Mouse (Mus musculus) liver, postnatal 0 days (tissue): ENCODE results near the gene Nelfe. TPM values are rescaled to one million over a fixed set of nuclear protein-coding genes. Genes with fewer than 3 reads are reported as not detected.
A peak's percentile ranks its signal among the peaks of the same experiment; 100 is the strongest.
"Not testable (repeated sequence)": the region's sequence is repeated elsewhere in the genome, so short reads cannot be mapped to it uniquely, and the experiment has no call there.

Source experiments
- ATAC-seq: fragments of 200-750 bp; cut with Nextera tagmentation; 2 replicates; pipeline ENCODE4 v1.8.0; 2017; ENCODE audit warnings: mild to moderate bottlenecking, moderate library complexity
- DNase-seq: peaks from one replicate; pipeline ENCODE4 v3.0.0-alpha.2; 2016
- H3K27ac ChIP-seq: fragments of 300-500 bp; sonication (generic); 2 replicates; pipeline ENCODE4 v1.5.1; 2014; ENCODE audit warnings: antibody characterized with exemption, moderate library complexity, mild to moderate bottlenecking, low read depth
- H3K27me3 ChIP-seq: fragments of 300-500 bp; sonication (generic); 2 replicates; pipeline ENCODE4 v1.6.1; 2014; ENCODE audit warnings: low read length, control low read depth, mixed read lengths; ENCODE audit not compliant: insufficient read depth
- H3K36me3 ChIP-seq: fragments of 300-500 bp; sonication (generic); replicated peaks from 2 replicates; pipeline ENCODE4 v1.6.1; 2014; ENCODE audit warnings: mild to moderate bottlenecking, control low read depth, low read length, moderate library complexity, mixed read lengths; ENCODE audit not compliant: insufficient read depth
- H3K4me1 ChIP-seq: fragments of 300-500 bp; sonication (generic); 2 replicates; pipeline ENCODE4 v1.6.1; 2014; ENCODE audit warnings: antibody characterized with exemption, mild to moderate bottlenecking, control low read depth; ENCODE audit not compliant: insufficient read depth
- H3K4me2 ChIP-seq: fragments of 300-500 bp; sonication (generic); 2 replicates; pipeline ENCODE4 v1.6.1; 2014; ENCODE audit warnings: low read depth, mild to moderate bottlenecking, low read length, moderate library complexity, mixed read lengths
- H3K4me3 ChIP-seq: fragments of 300-500 bp; sonication (generic); 2 replicates; pipeline ENCODE4 v1.5.1; 2014; ENCODE audit warnings: low read depth, low read length
- H3K9ac ChIP-seq: fragments of 300-500 bp; sonication (generic); replicated peaks from 2 replicates; pipeline ENCODE4 v1.6.1; 2014; ENCODE audit warnings: mild to moderate bottlenecking, moderate library complexity
- H3K9me3 ChIP-seq: fragments of 300-500 bp; sonication (generic); 2 replicates; pipeline ENCODE4 v1.6.1; 2016; ENCODE audit warnings: mild to moderate bottlenecking, control low read depth, low read length, mixed read lengths
- CTCF ChIP-seq: sonication (generic); IDR thresholded peaks from 2 replicates; pipeline ENCODE4 v1.5.1; 2016; ENCODE audit warnings: antibody characterized with exemption, low read depth
- EP300 ChIP-seq: IDR thresholded peaks from 2 replicates; pipeline ENCODE4 v1.6.1; 2016; ENCODE audit warnings: antibody characterized with exemption, low read depth, mild to moderate bottlenecking
- WGBS: fragments of 180-500 bp; shearing (Covaris S2); extraction: QIAGEN DNeasy Blood & Tissue Kit; methylation state at CpG from one replicate; pipeline ENCODE4 v1.1.7; 2014; ENCODE audit not compliant: insufficient replicate concordance; 5-methylcytosine and 5-hydroxymethylcytosine counted together
- polyA plus RNA-seq: library from polyadenylated mRNA; unstranded; fragments of >200 nt; fragmentation: Nextera tagmentation; extraction: Ambion mirVana; gene quantifications from 2 replicates; pipeline ENCODE4 v1.2.1, GENCODE M21; 2015

Nelfe gene
- polyA plus RNA-seq = 26.1 and 26.5 TPM in 2 replicates

DNA sequence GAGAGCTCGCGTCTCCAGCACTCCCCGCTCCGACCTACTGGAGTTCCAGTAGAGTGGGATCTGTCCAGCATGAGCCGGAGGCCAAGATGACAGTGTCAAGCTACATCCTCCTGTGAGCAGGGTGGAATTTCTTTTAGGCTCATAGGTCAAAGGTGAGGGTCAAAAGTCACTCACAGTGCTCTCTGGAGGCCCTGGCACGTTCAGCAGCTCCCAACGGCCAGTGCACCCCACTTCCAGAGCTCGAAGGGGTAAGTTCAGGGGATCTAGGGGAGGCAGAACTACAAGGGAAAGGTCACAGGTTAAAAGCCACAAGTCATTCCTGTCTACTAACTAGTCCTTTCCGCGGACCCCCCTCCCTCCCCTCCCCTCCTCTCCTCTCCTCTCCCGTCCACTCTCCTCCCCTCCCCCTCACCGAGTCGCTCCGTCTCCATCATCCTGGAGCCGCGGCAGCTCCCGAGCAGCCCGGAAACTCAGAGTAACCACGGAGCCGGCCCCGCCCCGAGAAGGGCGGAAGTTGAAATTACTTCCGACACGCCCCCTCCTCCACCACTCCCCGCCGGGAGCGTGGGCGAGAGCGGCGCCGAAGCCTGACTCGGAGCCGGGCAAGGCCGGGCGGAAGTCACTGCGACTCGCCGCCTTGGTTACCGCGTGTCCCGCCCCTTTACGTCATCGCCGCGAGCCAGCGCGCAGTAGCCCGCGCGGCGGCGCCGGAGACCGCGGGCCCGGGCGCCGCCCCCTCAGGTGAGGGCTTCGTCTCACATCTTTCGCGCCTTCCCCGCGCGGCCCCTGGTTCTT is at the start of gene Nelfe, which contains the start of gene Skiv2l:
TSS of gene Nelfe (plus strand) at position 670 of the 795 bp plus-strand sequence.
TSS of gene Skiv2l (minus strand) at position 489 of the 795 bp plus-strand sequence.
- peak within 1 kb of the TSS; percentile 69 for H3K27ac ChIP-seq
- peak within 1 kb of the TSS; percentile 72 for H3K4me3 ChIP-seq
- H3K9ac ChIP-seq = peak within 1 kb of the TSS; percentile 74
- 1% methylated on average over 63 of the region's 65 CpGs for WGBS
- peak within 1 kb of the TSS; percentile 91 for H3K4me2 ChIP-seq
- TF ChIP-seq CTCF (0 out of 2 replicates have a peak, but pooled peaks have one; percentile 9), EP300 (peak; percentile 73; the same call in 1 of the 2 replicates)
- no peaks in the 10 kb centered on the region for H3K27me3 ChIP-seq
- H3K4me1 ChIP-seq = peaks cover 13% of the 10 kb centered on the region
- no peaks in the 10 kb centered on the region for H3K9me3 ChIP-seq
- ATAC-seq (peak; percentile 97), DNase-seq (peak; percentile 99)
- peaks cover 46% of the 10 kb centered on the region for H3K36me3 ChIP-seq

DNA sequence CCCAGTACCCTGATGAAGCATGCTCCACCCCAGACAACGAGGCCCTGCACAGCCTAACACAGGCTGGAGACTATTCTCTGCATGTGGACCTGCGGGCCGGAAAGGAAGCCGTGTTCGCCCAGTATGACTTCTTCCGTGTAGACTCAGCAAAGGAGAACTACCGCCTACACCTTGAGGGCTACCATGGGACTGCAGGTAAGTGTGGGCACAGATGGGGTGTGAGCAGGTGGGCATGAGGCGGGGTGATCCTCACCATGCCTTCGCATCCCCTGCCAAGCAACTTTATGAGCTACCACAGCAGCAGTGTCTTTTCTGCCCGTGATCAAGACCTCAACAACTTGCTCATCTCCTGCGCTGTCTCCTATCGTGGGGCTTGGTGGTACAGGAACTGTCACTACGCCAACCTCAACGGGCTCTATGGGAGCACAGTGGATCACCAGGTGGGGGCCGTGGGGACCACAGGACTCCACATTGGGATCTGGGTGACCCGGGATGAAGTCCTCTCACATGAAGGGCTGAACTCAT is 49.3 kb upstream of the Nelfe start:
- not testable (repeated sequence) for H3K9me3 ChIP-seq, DNase-seq, H3K9ac ChIP-seq, H3K4me2 ChIP-seq, H3K36me3 ChIP-seq, ATAC-seq, H3K27ac ChIP-seq, H3K27me3 ChIP-seq, H3K4me3 ChIP-seq, H3K4me1 ChIP-seq
- 81% methylated on average over 16 of the region's 16 CpGs for WGBS

DNA sequence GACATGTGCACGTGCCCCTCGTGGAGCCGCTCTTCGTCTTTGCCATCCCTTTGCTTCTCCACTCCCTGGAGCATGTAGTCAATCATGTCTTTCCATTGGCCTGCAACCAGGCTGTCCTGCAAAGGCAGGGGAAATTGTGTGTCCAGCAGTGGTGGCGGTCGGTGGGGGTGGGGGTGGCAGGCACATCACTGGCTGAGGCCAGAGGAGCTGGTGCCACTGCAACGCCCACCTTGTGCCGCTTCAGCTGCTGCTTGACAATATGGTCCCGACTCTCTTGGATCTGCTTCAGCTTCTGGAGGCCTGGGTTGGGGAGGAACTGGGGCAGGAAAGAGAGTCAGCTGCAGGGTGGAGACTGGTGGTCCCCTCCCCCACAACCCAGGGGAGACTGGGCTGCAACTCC is 47.4 kb upstream of the Nelfe start:
- H3K9me3 ChIP-seq, H3K36me3 ChIP-seq, DNase-seq, ATAC-seq, H3K27me3 ChIP-seq, H3K9ac ChIP-seq, H3K4me1 ChIP-seq, H3K27ac ChIP-seq, H3K4me3 ChIP-seq, H3K4me2 ChIP-seq: not testable (repeated sequence)
- 88% methylated on average over 8 of the region's 9 CpGs for WGBS

DNA sequence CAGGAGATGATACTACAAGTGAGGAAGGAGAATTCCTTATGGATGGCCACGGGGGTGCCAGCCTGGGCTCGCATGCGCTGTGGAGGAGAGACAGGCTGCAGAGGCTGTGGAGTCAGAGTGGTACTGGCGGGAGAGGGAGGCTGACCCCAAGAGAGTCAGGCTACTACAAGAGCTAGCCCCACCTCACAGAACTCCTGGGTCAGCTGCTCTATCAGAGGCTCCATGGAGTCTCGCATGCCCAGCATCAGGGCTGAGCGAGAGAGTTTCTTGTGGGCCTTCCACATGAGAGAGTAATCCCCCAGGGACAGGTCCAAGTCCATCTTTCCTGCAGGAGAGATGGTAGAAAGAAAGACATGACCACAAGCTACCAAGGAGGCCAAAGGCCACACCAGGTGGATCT is 46.8 kb upstream of the Nelfe start:
- not testable (repeated sequence) for H3K27ac ChIP-seq, H3K9me3 ChIP-seq, ATAC-seq, H3K4me2 ChIP-seq, H3K27me3 ChIP-seq, H3K4me1 ChIP-seq, H3K36me3 ChIP-seq, H3K4me3 ChIP-seq, DNase-seq, H3K9ac ChIP-seq
- 92% methylated on average over 6 of the region's 6 CpGs for WGBS

DNA sequence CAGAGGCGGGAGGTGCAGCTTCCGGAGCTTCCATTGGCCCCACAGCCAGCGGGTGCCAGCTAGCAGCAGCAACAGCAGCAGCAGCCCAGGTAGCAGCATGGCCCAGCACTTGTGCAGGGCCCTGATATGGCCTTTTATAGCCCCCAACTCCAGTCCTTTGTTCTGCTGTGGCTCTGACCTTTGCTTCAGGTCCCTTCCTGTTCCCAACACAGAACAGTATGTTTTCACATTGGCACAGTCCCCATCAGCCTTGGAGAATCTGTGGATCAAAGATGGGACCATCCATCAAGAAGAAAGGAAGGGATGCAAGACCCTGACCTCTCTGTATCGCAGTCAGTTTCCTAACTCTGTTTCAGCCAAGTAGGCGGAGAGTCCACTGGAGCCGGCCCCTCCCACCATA is 45.9 kb upstream of the Nelfe start, which contains the start of gene Cyp21a1:
TSS of gene Cyp21a1 (minus strand) at position 261 of the 400 bp plus-strand sequence.
- ATAC-seq, H3K4me3 ChIP-seq, DNase-seq, H3K27me3 ChIP-seq, H3K27ac ChIP-seq, H3K4me1 ChIP-seq, H3K36me3 ChIP-seq, H3K9me3 ChIP-seq, H3K4me2 ChIP-seq, H3K9ac ChIP-seq: not testable (repeated sequence)
- 80% methylated on average over 1 of the region's 6 CpGs for WGBS

DNA sequence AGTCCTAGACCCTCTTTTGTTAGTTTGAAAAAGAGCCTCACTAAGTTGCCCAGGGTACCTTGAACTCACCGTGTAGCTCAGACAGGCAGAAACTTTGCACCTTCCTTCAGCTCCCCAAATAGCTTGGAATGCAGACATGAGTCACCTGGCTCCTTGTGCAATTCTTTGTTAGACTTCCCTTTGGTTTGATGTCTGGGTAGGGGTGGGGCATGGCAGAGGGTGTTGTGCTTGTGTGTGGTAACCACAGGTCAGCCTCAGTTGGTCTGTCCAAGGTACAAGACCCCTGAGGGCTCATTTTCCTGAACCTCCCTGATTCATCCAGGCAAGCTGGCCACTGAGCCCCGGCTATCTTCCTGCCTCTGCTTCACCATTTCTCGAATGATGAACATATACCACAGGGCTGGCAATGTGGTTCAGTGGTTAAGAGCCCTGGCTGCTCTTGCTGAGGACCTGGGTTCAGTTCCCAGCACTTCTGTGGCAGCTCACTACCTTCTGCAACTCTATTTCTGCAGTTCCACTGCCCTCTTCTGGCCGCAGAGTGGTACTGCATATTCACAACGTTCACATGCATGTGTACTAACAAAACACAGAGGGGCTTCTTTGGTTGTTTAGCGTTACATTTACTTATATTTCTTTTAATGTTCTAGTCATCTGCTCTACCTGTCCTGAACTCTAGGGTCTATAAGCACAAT is 45.2 kb upstream of the Nelfe start:
- TF ChIP-seq CTCF (peak; percentile 63), EP300 (no peak)
- Histone ChIP-seq H3K4me2 (no peak overlapping the region), H3K9me3 (no peaks in the 10 kb centered on the region), H3K27me3 (no peaks in the 10 kb centered on the region), H3K27ac (no peak overlapping the region), H3K9ac (no peak overlapping the region), H3K4me3 (no peak overlapping the region), H3K4me1 (peaks cover 4% of the 10 kb centered on the region; the same call in 1 of the 2 replicates), H3K36me3 (no peaks in the 10 kb centered on the region)
- whole genome bisulfite sequencing = 67% methylated on average over 6 of the region's 6 CpGs
- ATAC-seq = no peak
- DNase-seq = no peak
